Comparison of ENCODE assay signal across 10 mouse cellular contexts in the genomic region with DNA sequence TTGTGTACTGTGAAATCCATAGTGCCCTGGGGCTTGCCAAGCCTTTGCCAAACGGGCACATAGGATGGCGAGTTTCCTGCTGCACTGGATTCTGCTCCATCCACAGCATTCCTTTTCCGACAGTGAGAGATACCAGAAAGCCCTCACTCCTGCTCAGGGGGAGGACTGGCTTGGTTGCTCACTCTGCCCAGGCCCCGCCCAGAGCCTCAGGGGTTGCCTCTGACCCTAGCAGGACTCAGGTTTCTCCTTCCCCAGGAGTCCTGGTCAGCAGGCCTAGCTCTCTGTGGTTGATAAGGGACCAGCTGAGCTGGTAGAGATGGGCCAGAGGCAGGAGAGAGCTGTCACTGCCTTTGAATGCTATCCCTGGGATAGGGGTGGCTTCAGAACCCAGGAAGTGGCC. TPM values are rescaled to one million over a fixed set of nuclear protein-coding genes. Genes with fewer than 3 reads are reported as not detected.
DNase-seq lines count a peak whose midpoint lies in the region; ATAC-seq and TF ChIP-seq lines count a peak whose summit lies in the region.
"Had no signal": no experiment of that assay in that cellular context is flagged by ENCODE, and none has a peak within 500 bp of the region (broad histone marks: within the 10 kb centered on the region; RNA-seq: fewer than 3 reads in every experiment).

No protein-coding gene starts in this region.

- no peak for TF ChIP-seq POLR2A in liver, adult 2 months (IDR thresholded peaks at IDR 0.05; ENCODE audit: extremely low read depth, insufficient read depth, low read length)

- peak overlapping the region; percentile 44 for H3K4me3 ChIP-seq in liver, adult 2 months (ENCODE audit: insufficient read depth, low read depth, low read length)
- no peak overlapping the region for H3K4me3 ChIP-seq in forebrain, postnatal 0 days (ENCODE audit: low read depth, low read length)
- H3K4me3 ChIP-seq in midbrain, postnatal 0 days (ENCODE audit: low read depth, low read length): no peak overlapping the region

- DNase-seq in embryo, embryonic 10 days (ENCODE audit: low spot score): peak; percentile 53
- DNase-seq in embryo, embryonic 11 days: no peak
- DNase-seq in liver, adult 2 months (ENCODE audit: extremely low read depth, low read depth, low spot score): no peak
- DNase-seq in liver: no peak
- DNase-seq in forebrain, postnatal 0 days: no peak
- DNase-seq in midbrain, postnatal 0 days (ENCODE audit: low spot score): no peak
- DNase-seq in frontal cortex, postnatal 10 days (ENCODE audit: low spot score in 2 of 2): no peak
- DNase-seq in retina, embryonic 14.5 days (ENCODE audit: low spot score): no peak

- H3K4me1 ChIP-seq in liver, adult 2 months (ENCODE audit: control insufficient read depth, insufficient read depth, low read length): 0 out of 2 replicates have a peak, but pooled peaks cover 6% of the 10 kb centered on the region
- H3K4me1 ChIP-seq in forebrain, postnatal 0 days (ENCODE audit: insufficient read depth): 0 out of 2 replicates have a peak, but pooled peaks cover 5% of the 10 kb centered on the region
- H3K4me1 ChIP-seq in midbrain, postnatal 0 days (ENCODE audit: insufficient read depth, low read length): no peaks in the 10 kb centered on the region

- H3K79me2 ChIP-seq in liver, adult 2 months (ENCODE audit: control insufficient read depth, insufficient read depth, low read length): no peaks in the 10 kb centered on the region

- H3K36me3 ChIP-seq in liver, adult 2 months (ENCODE audit: control insufficient read depth, insufficient read depth, low read length): peaks cover 19% of the 10 kb centered on the region; the same call in 1 of the 2 replicates
- no peaks in the 10 kb centered on the region for H3K36me3 ChIP-seq in forebrain, postnatal 0 days (ENCODE audit: insufficient read depth)
- H3K36me3 ChIP-seq in midbrain, postnatal 0 days (ENCODE audit: insufficient read depth, low read length): no peaks in the 10 kb centered on the region

- no peaks in the 10 kb centered on the region for H3K9me3 ChIP-seq in forebrain, postnatal 0 days (ENCODE audit: low read length)
- no peaks in the 10 kb centered on the region for H3K9me3 ChIP-seq in midbrain, postnatal 0 days (ENCODE audit: low read length)

- no peak for TF ChIP-seq CTCF in liver, adult 2 months (IDR thresholded peaks at IDR 0.05; ENCODE audit: low read depth, low read length)
- no peak for TF ChIP-seq CTCF in forebrain, postnatal 0 days (IDR thresholded peaks at IDR 0.05; ENCODE audit: low read depth)
- no peak for TF ChIP-seq CTCF in midbrain, postnatal 0 days (IDR thresholded peaks at IDR 0.05)

- 38% methylated on average over 4 of the region's 4 CpGs for WGBS in liver, adult 2 months
- WGBS in forebrain, postnatal 0 days: 59% methylated on average over 4 of the region's 4 CpGs
- WGBS in midbrain, postnatal 0 days: 54% methylated on average over 4 of the region's 4 CpGs

- ATAC-seq in forebrain, postnatal 0 days: no peak
- no peak for ATAC-seq in midbrain, postnatal 0 days (ENCODE audit: low FRiP score)

- peak overlapping the region; percentile 9 for H3K9ac ChIP-seq in liver, adult 2 months (ENCODE audit: low read depth, low read length)
- H3K9ac ChIP-seq in forebrain, postnatal 0 days: no peak overlapping the region
- H3K9ac ChIP-seq in midbrain, postnatal 0 days (replicated peaks; ENCODE audit: low read length, poor library complexity, severe bottlenecking): 0 out of 2 replicates have a peak overlapping the region, but pooled peaks have one; percentile 19

- no peaks in the 10 kb centered on the region for H3K27me3 ChIP-seq in liver, adult 2 months (ENCODE audit: control insufficient read depth, insufficient read depth, low read length)
- H3K27me3 ChIP-seq in forebrain, postnatal 0 days (ENCODE audit: insufficient read depth, low read length): no peaks in the 10 kb centered on the region
- H3K27me3 ChIP-seq in midbrain, postnatal 0 days (ENCODE audit: insufficient read depth, low read length): no peaks in the 10 kb centered on the region

- H3K4me2 ChIP-seq in forebrain, postnatal 0 days (ENCODE audit: low read depth): peak overlapping the region; percentile 15; the same call in 1 of the 2 replicates
- H3K4me2 ChIP-seq in midbrain, postnatal 0 days (ENCODE audit: low read depth, low read length, poor library complexity, severe bottlenecking): peak overlapping the region; percentile 7; the same call in 1 of the 2 replicates

- no peak overlapping the region for H3K27ac ChIP-seq in liver, adult 2 months (replicated peaks; ENCODE audit: insufficient read depth, low read depth, low read length)
- H3K27ac ChIP-seq in forebrain, postnatal 0 days (ENCODE audit: low read depth, low read length): no peak overlapping the region
- H3K27ac ChIP-seq in midbrain, postnatal 0 days (ENCODE audit: low read depth, low read length): no peak overlapping the region

RNA-seq across cellular contexts. Expression of a gene that starts 2.1 kb away (rescaled TPM):
- not detected in 2 replicates for total RNA-seq in liver, adult 2 months (2014; rRNA removed)
- polyA plus RNA-seq in liver, adult 2 months (2012; rRNA removed): not detected in 2 replicates
- total RNA-seq in forebrain, postnatal 0 days (2014; rRNA removed): not detected in 2 replicates
- polyA plus RNA-seq in forebrain, postnatal 0 days (2015; fragmentation: Nextera tagmentation; extraction: Ambion mirVana): not detected in 2 replicates
- not detected in 2 replicates for total RNA-seq in midbrain, postnatal 0 days (2014; rRNA removed)
- 0.25 TPM in 1 of 2 replicates, not detected in the other for polyA plus RNA-seq in midbrain, postnatal 0 days (2015; fragmentation: Nextera tagmentation; extraction: Ambion mirVana)
- total RNA-seq: left cerebral cortex, postnatal 36 days had no signal
- polyA plus RNA-seq: C2C12 had no signal

RNA-seq across cellular contexts. Expression of a gene that starts 8.8 kb away (rescaled TPM):
- total RNA-seq in liver, adult 2 months (2014; rRNA removed): 58.6 and 67.0 TPM in 2 replicates
- polyA plus RNA-seq in liver, adult 2 months (2012; rRNA removed): 60.7 and 90.0 TPM in 2 replicates
- total RNA-seq in forebrain, postnatal 0 days (2014; rRNA removed): 63.9 and 64.6 TPM in 2 replicates
- polyA plus RNA-seq in forebrain, postnatal 0 days (2015; fragmentation: Nextera tagmentation; extraction: Ambion mirVana): 52.8 and 67.3 TPM in 2 replicates
- total RNA-seq in midbrain, postnatal 0 days (2014; rRNA removed): 69.9 and 83.0 TPM in 2 replicates
- 63.2 and 70.9 TPM in 2 replicates for polyA plus RNA-seq in midbrain, postnatal 0 days (2015; fragmentation: Nextera tagmentation; extraction: Ambion mirVana)

RNA-seq across cellular contexts. Expression of a gene that starts 15.6 kb away (rescaled TPM):
- 116 and 153 TPM in 2 replicates for total RNA-seq in liver, adult 2 months (2014; rRNA removed)
- 421 and 511 TPM in 2 replicates for polyA plus RNA-seq in liver, adult 2 months (2012; rRNA removed)
- 7.8 and 10.0 TPM in 2 replicates for total RNA-seq in forebrain, postnatal 0 days (2014; rRNA removed)
- polyA plus RNA-seq in forebrain, postnatal 0 days (2015; fragmentation: Nextera tagmentation; extraction: Ambion mirVana): 4.8 and 6.2 TPM in 2 replicates
- 6.4 and 8.4 TPM in 2 replicates for total RNA-seq in midbrain, postnatal 0 days (2014; rRNA removed)
- 5.0 and 6.3 TPM in 2 replicates for polyA plus RNA-seq in midbrain, postnatal 0 days (2015; fragmentation: Nextera tagmentation; extraction: Ambion mirVana)

RNA-seq across cellular contexts. Expression of a gene that starts 39.7 kb away (rescaled TPM):
- 0.09 and 0.13 TPM in 2 replicates for total RNA-seq in liver, adult 2 months (2014; rRNA removed)
- polyA plus RNA-seq in liver, adult 2 months (2012; rRNA removed): 0.41 and 0.60 TPM in 2 replicates
- 193 and 214 TPM in 2 replicates for total RNA-seq in forebrain, postnatal 0 days (2014; rRNA removed)
- 143 TPM in 2 replicates for polyA plus RNA-seq in forebrain, postnatal 0 days (2015; fragmentation: Nextera tagmentation; extraction: Ambion mirVana)
- total RNA-seq in midbrain, postnatal 0 days (2014; rRNA removed): 237 and 261 TPM in 2 replicates
- polyA plus RNA-seq in midbrain, postnatal 0 days (2015; fragmentation: Nextera tagmentation; extraction: Ambion mirVana): 155 and 162 TPM in 2 replicates

Comparison
In these comparisons a context has a peak if more than half of its experiments do, and no peak if none do; other contexts are left out.
1. RNA of a gene that starts 15.6 kb away (total RNA-seq): 116 to 153 TPM in liver, adult 2 months; 7.8 to 10.0 TPM in forebrain, postnatal 0 days and 6.4 to 8.4 TPM in midbrain, postnatal 0 days; every median in the first group is over 10 times any median in the second.